Mouse (Mus musculus): ENCODE data around the gene Tent4b. TPM values are rescaled to one million over a fixed set of nuclear protein-coding genes. Genes with fewer than 3 reads are reported as not detected.

The Tent4b gene
- 48.8 TPM for polyA plus RNA-seq (2017; shearing (Covaris generic))

DNA sequence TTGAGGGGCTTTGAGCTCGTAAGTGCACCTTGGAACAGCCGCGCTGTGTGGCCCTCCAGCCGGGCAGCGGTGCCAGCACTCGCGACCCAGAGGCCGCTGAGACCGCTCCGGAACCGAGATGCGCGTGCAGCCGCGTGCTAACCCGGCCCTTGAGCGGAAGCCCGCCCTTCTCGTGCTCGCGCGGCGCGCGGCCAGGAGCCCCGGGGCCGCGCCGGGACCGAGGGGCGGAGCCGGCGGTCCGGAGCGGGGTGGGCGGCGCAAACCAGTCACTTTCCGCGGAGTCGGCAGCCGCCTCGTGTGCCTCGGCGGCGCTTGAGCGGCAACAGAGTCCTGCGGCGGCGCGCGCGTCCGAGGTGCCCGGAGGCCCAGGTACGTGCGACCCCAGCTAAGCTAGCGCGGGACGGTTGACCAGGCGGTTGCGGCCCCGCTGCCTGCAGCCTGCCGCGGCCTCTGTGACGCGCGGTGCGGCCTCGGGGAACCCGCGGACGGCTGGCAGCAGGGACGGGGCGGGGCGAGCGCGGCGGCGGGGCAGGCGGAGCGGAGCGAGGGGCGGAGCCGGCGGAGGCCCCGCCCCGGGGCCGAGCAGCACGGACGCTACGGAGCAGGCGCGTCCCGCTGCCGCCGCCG is at the start of gene Tent4b:
TSS of gene Tent4b (plus strand) at position 269 of the 627 bp plus-strand sequence.

DNA sequence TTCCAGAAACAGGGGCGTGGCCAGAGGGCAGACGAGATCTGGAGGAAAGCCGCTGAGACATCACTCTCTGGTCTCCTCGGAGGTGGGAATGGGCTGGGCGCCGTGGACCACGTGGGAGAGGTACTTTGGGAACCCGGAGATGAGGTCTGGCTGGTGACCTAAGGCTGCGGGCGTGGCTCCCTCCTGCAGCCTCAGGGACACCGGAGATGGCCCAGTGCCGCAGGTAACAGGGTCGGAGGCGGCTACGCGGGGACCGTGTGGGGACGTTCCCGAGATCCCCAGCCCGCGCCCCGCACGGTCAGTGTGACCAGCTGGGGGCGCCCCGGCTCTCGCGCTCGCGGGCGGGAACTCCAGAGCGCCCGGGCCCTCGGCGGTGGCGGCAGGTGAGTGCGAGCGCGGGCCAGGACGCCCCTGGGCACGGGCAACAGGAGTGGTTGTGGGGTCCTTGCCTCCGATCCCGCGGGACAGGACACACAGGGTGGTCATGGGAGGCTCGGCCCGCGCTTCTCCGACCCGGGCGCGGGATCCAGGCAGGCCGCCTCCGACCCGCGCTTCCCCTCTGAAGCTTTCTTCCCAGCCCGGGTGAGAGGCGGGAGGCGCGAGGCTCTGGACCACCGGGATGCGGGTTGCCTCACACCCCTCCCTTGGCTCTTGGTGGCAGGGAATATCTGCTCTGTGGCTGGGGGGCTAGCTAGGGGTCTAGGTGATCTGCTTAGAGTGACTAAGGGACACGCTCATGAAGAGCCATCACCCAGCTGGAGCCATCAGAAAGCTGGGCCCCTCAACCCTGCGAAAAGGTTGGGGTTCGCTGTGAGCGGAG is 73.4 kb downstream of the Tent4b start, which contains the start of gene Adcy7:
TSS of gene Adcy7 (plus strand) at position 173 of the 820 bp plus-strand sequence.

Other genes starting within 250 kb of the Tent4b start
- not detected for gene Zfp423, start 239.6 kb upstream of the Tent4b start, polyA plus RNA-seq (2017; shearing (Covaris generic))
- 33.4 TPM for gene Cnep1r1, start 80.4 kb upstream of the Tent4b start, polyA plus RNA-seq (2017; shearing (Covaris generic))
- gene Heatr3, start 61.4 kb upstream of the Tent4b start, polyA plus RNA-seq (2017; shearing (Covaris generic)): 36.3 TPM
- gene Adcy7, start 73.2 kb downstream of the Tent4b start, polyA plus RNA-seq (2017; shearing (Covaris generic)): 131 TPM
- gene Brd7, start 163.0 kb downstream of the Tent4b start, polyA plus RNA-seq (2017; shearing (Covaris generic)): 36.7 TPM

All from effector memory CD4-positive, alpha-beta T cell, adult 5 months (primary cell).